Mouse (Mus musculus) embryonic fibroblast, embryonic 13.5 days (primary cell): ENCODE results near the gene Sptbn1. TPM values are rescaled to one million over a fixed set of nuclear protein-coding genes. Genes with fewer than 3 reads are reported as not detected.

ENCODE experiments used
- H3K27ac ChIP-seq: 2 replicates; pipeline ENCODE4 v1.5.1; 2012; ENCODE audit warnings: low read length, control low read depth, inconsistent platforms; ENCODE audit not compliant: insufficient read depth
- H3K4me1 ChIP-seq: 2 replicates; pipeline ENCODE4 v1.6.1; 2011; ENCODE audit warnings: low read length; ENCODE audit not compliant: control insufficient read depth, insufficient read depth
- H3K4me3 ChIP-seq: 2 replicates; pipeline ENCODE4 v1.5.1; 2011; ENCODE audit warnings: mild to moderate bottlenecking, control low read depth, low read length; ENCODE audit not compliant: insufficient read depth
- CTCF ChIP-seq: IDR thresholded peaks from 2 replicates; pipeline ENCODE4 v1.5.1; 2011; ENCODE audit warnings: mild to moderate bottlenecking, control low read depth, low read length, moderate library complexity, borderline replicate concordance; ENCODE audit not compliant: insufficient read depth
- POLR2A ChIP-seq: IDR thresholded peaks from 2 replicates; pipeline ENCODE4 v1.6.1; 2011; ENCODE audit warnings: low read depth, mild to moderate bottlenecking, control low read depth, low read length, moderate library complexity
- polyA plus RNA-seq: library from polyadenylated mRNA; stranded (reverse); fragments of >200 nt; gene quantifications from 2 replicates; pipeline ENCODE4 v1.2.4, GENCODE M21; 2011; ENCODE audit warnings: low read depth; ENCODE audit not compliant: missing spikeins, insufficient read length

Sptbn1 gene
- polyA plus RNA-seq, 1 experiment = 268 TPM

GRCm38 (mm10) chr11:30113631-30114030 lies 154.3 kb downstream of the Sptbn1 start:
- Histone ChIP-seq H3K4me1 (no peaks in the 10 kb centered on the region), H3K27ac (no peak overlapping the region), H3K4me3 (no peak overlapping the region)
- no peak for TF ChIP-seq CTCF
- TF ChIP-seq POLR2A = no peak

- no peaks in the 10 kb centered on the region for H3K4me1 ChIP-seq
- TF ChIP-seq POLR2A = no peak
- no peak for TF ChIP-seq CTCF
- H3K4me3 ChIP-seq = no peak overlapping the region
- H3K27ac ChIP-seq = no peak overlapping the region
These were observed 157.3 kb downstream of the Sptbn1 start for GRCm38 (mm10) chr11:30110634-30111033.

- Histone ChIP-seq H3K4me3 (no peak overlapping the region), H3K4me1 (no peaks in the 10 kb centered on the region), H3K27ac (no peak overlapping the region)
- no peak for TF ChIP-seq CTCF
- TF ChIP-seq POLR2A = no peak
These were observed 163.8 kb downstream of the Sptbn1 start for GRCm38 (mm10) chr11:30104177-30104576.

GRCm38 (mm10) chr11:30102594-30102993 lies 165.4 kb downstream of the Sptbn1 start:
- Histone ChIP-seq H3K27ac (no peak overlapping the region), H3K4me1 (no peaks in the 10 kb centered on the region), H3K4me3 (no peak overlapping the region)
- TF ChIP-seq POLR2A (no peak), CTCF (no peak)

GRCm38 (mm10) chr11:30101796-30102195 lies 166.2 kb downstream of the Sptbn1 start:
- no peaks in the 10 kb centered on the region for H3K4me1 ChIP-seq
- H3K4me3 ChIP-seq = no peak overlapping the region
- no peak overlapping the region for H3K27ac ChIP-seq
- TF ChIP-seq CTCF = no peak
- no peak for TF ChIP-seq POLR2A

- H3K4me1 ChIP-seq = no peaks in the 10 kb centered on the region
- H3K27ac ChIP-seq = no peak overlapping the region
- no peak for TF ChIP-seq CTCF
- no peak for TF ChIP-seq POLR2A
- no peak overlapping the region for H3K4me3 ChIP-seq
These were observed 166.8 kb downstream of the Sptbn1 start for GRCm38 (mm10) chr11:30101162-30101561.

- Histone ChIP-seq H3K4me1 (no peaks in the 10 kb centered on the region), H3K4me3 (no peak overlapping the region), H3K27ac (no peak overlapping the region)
- TF ChIP-seq POLR2A = no peak
- TF ChIP-seq CTCF = no peak
These were observed 168.1 kb downstream of the Sptbn1 start for GRCm38 (mm10) chr11:30099916-30100315.

- H3K4me1 ChIP-seq = no peaks in the 10 kb centered on the region
- H3K4me3 ChIP-seq = no peak overlapping the region
- H3K27ac ChIP-seq = no peak overlapping the region
- TF ChIP-seq POLR2A (no peak), CTCF (no peak)
These were observed 172.7 kb downstream of the Sptbn1 start for GRCm38 (mm10) chr11:30095212-30095773.

- Histone ChIP-seq H3K27ac (no peak overlapping the region), H3K4me1 (no peaks in the 10 kb centered on the region), H3K4me3 (no peak overlapping the region)
- TF ChIP-seq POLR2A (no peak), CTCF (no peak)
These were observed 176.1 kb downstream of the Sptbn1 start for GRCm38 (mm10) chr11:30091892-30092291.

GRCm38 (mm10) chr11:30085114-30085513 lies 182.9 kb downstream of the Sptbn1 start:
- Histone ChIP-seq H3K4me3 (no peak overlapping the region), H3K4me1 (no peaks in the 10 kb centered on the region), H3K27ac (no peak overlapping the region)
- TF ChIP-seq POLR2A (no peak), CTCF (no peak)

GRCm38 (mm10) chr11:30057299-30057698 lies 210.7 kb downstream of the Sptbn1 start:
- TF ChIP-seq CTCF (no peak), POLR2A (no peak)
- Histone ChIP-seq H3K27ac (no peak overlapping the region), H3K4me3 (no peak overlapping the region), H3K4me1 (no peaks in the 10 kb centered on the region)

Other genes with a start within 250 kb of the Sptbn1 start
- 1.3 and 1.7 TPM in 2 replicates for gene Eml6, start 242.1 kb downstream of the Sptbn1 start, polyA plus RNA-seq
- gene 4930505A04Rik, start 203.7 kb upstream of the Sptbn1 start, polyA plus RNA-seq = not detected in 2 replicates